Mouse (Mus musculus): Measurements from ENCODE around the gene Taok3.

DNA sequence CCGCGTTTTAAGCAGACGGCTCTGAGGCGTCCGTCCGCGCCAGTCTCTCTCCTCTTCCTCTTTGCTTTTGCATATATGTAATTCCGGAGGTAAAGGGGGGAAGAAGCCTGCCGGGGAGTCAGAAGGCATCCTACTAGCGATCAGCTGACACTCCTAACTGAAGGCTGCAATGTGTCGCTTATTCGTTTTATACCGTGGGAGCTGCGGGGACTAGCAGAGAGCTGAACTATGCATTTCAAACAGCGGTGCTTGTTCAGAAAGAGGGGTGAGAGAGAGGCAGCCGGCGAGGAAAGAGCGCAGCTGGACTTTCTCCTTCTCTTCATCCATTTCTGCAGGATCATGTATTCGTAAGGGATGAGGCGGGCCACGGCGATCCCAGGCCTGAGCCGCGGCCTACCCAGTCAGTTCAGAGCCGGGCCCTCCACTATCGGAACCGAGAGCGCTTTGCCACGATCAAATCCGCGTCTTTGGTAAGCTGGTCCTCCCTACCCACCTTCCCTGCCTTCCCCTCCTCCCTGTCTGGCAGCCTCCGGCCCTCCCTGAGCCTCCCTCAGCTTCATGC is 120.9 kb downstream of the Taok3 start:
- no peak for TF ChIP-seq POLR2A (IDR thresholded peaks at IDR 0.05; ENCODE audit: low read depth, low read length)
- no peak for TF ChIP-seq CTCF (conservative IDR thresholded peaks at IDR 0.05; ENCODE audit: insufficient read depth, insufficient read length, low read depth, low read length)

All from kidney, adult 2 months (tissue).